8 mouse cellular contexts compared by ENCODE assay signal in the genomic region with DNA sequence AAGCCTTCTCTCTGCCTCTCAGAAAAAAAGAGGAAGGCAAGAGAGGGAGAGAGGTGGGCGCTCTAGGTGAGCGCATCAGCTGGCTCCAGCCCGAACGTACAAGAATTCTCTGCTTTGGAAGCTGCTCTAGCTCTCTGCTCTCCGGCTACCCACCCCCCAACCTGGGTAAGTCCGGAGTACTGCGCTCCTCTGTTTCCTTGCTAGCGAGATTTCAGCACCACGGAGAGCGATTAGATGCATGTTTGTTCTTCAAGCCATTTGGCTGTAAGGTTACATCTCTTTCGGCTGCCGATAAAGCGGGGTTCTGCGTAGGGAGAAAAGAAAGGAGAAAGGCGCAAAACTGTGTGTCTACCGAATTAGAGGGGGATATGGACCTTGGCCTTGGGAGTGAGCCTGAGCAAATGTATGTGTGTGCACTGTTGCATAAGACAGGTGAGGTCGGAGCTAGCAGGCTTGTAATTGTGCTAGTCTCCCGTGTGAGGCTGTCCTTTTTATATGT. TPM values are rescaled to one million over a fixed set of nuclear protein-coding genes. Genes with fewer than 3 reads are reported as not detected.
A peak's percentile ranks its signal among the peaks of the same experiment; 100 is the strongest.
DNase-seq lines count a peak whose midpoint lies in the region; ATAC-seq and TF ChIP-seq lines count a peak whose summit lies in the region.

No protein-coding gene starts in this region.

- peak overlapping the region; percentile 35 for H3K4me3 ChIP-seq in embryonic facial prominence, embryonic 10.5 days
- no peak overlapping the region for H3K4me3 ChIP-seq in heart, embryonic 16.5 days (ENCODE audit: low read length)
- no peak overlapping the region for H3K4me3 ChIP-seq in lung, embryonic 14.5 days (ENCODE audit: low read depth, low read length)

- no peak for ATAC-seq in heart, embryonic 16.5 days (replicated peaks; ENCODE audit: extremely low read depth, insufficient read depth, low FRiP score)
- ATAC-seq in lung, embryonic 14.5 days (ENCODE audit: insufficient read depth): peak; percentile 80; the same call in 1 of the 2 replicates

- H3K9ac ChIP-seq in heart, embryonic 16.5 days (ENCODE audit: low read length): no peak overlapping the region
- H3K9ac ChIP-seq in lung, embryonic 14.5 days: no peak overlapping the region

- H3K36me3 ChIP-seq in embryonic facial prominence, embryonic 10.5 days (replicated peaks): no peaks in the 10 kb centered on the region
- H3K36me3 ChIP-seq in heart, embryonic 16.5 days (ENCODE audit: control insufficient read depth, insufficient read depth): no peaks in the 10 kb centered on the region
- H3K36me3 ChIP-seq in lung, embryonic 14.5 days (ENCODE audit: insufficient read depth): no peaks in the 10 kb centered on the region

- DNase-seq in B cell, adult 2 months: peak; percentile 18 to 27
- peak; percentile 82 for DNase-seq in adrenal gland, postnatal 14 days
- peak; percentile 88 for DNase-seq in embryonic facial prominence, embryonic 10.5 days (ENCODE audit: low spot score)
- DNase-seq in kidney, postnatal 4 days: peak; percentile 91 to 92
- peak; percentile 96 for DNase-seq in lung, embryonic 14.5 days
- DNase-seq in ovary, postnatal 10 days (ENCODE audit: low spot score): peak; percentile 41
- peak; percentile 53 to 80 for DNase-seq in urinary bladder, postnatal 4 days (ENCODE audit: low spot score in 2 of 2)

- no peak for TF ChIP-seq CTCF in lung, embryonic 14.5 days (IDR thresholded peaks at IDR 0.05; ENCODE audit: low read depth)

- H3K9me3 ChIP-seq in embryonic facial prominence, embryonic 10.5 days: no peaks in the 10 kb centered on the region
- H3K9me3 ChIP-seq in heart, embryonic 16.5 days (replicated peaks; ENCODE audit: control insufficient read depth, low read length): no peaks in the 10 kb centered on the region
- H3K9me3 ChIP-seq in lung, embryonic 14.5 days (ENCODE audit: low read depth, low read length): no peaks in the 10 kb centered on the region

- H3K4me1 ChIP-seq in embryonic facial prominence, embryonic 10.5 days: peaks cover 10% of the 10 kb centered on the region
- H3K4me1 ChIP-seq in heart, embryonic 16.5 days (ENCODE audit: control insufficient read depth, insufficient read depth, low read length): no peaks in the 10 kb centered on the region
- H3K4me1 ChIP-seq in lung, embryonic 14.5 days (ENCODE audit: insufficient read depth): no peaks in the 10 kb centered on the region

- H3K4me2 ChIP-seq in heart, embryonic 16.5 days (ENCODE audit: low read depth, low read length): peak overlapping the region; percentile 44; the same call in 1 of the 2 replicates
- H3K4me2 ChIP-seq in lung, embryonic 14.5 days: no peak overlapping the region

- under 1% methylated on average over 18 of the region's 18 CpGs for WGBS in embryonic facial prominence, embryonic 10.5 days
- WGBS in heart, embryonic 16.5 days: 1% methylated on average over 18 of the region's 18 CpGs
- under 1% methylated on average over 18 of the region's 18 CpGs for WGBS in lung, embryonic 14.5 days

- H3K27me3 ChIP-seq in embryonic facial prominence, embryonic 10.5 days (replicated peaks; ENCODE audit: low read depth, poor library complexity, severe bottlenecking): peaks cover 12% of the 10 kb centered on the region
- H3K27me3 ChIP-seq in heart, embryonic 16.5 days (ENCODE audit: control insufficient read depth, insufficient read depth, low read length): peaks cover 14% of the 10 kb centered on the region
- H3K27me3 ChIP-seq in lung, embryonic 14.5 days (ENCODE audit: insufficient read depth, low read length): no peaks in the 10 kb centered on the region

- H3K27ac ChIP-seq in embryonic facial prominence, embryonic 10.5 days (replicated peaks): no peak overlapping the region
- no peak overlapping the region for H3K27ac ChIP-seq in heart, embryonic 16.5 days (ENCODE audit: low read length)
- no peak overlapping the region for H3K27ac ChIP-seq in lung, embryonic 14.5 days (ENCODE audit: low read depth)

RNA-seq across cellular contexts. Expression of a gene that starts 0.5 kb away (rescaled TPM):
- 2.1 and 2.7 TPM in 2 replicates for total RNA-seq in adrenal gland, postnatal 14 days (2021)
- polyA plus RNA-seq in embryonic facial prominence, embryonic 10.5 days (2016; fragmentation: Nextera tagmentation; extraction: Ambion mirVana): 0.19 TPM in 2 replicates
- polyA plus RNA-seq in heart, embryonic 16.5 days (2015; fragmentation: Nextera tagmentation; extraction: Ambion mirVana): 0.32 TPM in 1 of 2 replicates, not detected in the other
- polyA plus RNA-seq in lung, embryonic 14.5 days (2014; fragmentation: Nextera tagmentation; extraction: Ambion mirVana): 0.12 TPM in 1 of 2 replicates, not detected in the other

Comparison
In these comparisons a context has a peak if more than half of its experiments do, and no peak if none do; other contexts are left out.
1. DNase-seq: peak in every context shown above with its lines; median percentile 96 in lung, embryonic 14.5 days; 92 in kidney, postnatal 4 days; 88 in embryonic facial prominence, embryonic 10.5 days; 82 in adrenal gland, postnatal 14 days; 66 in urinary bladder, postnatal 4 days; 41 in ovary, postnatal 10 days; 22 in B cell, adult 2 months.